Mouse (Mus musculus) cortical plate, adult 2 months (tissue): Measurements from ENCODE around the gene Iffo2. TPM values are rescaled to one million over a fixed set of nuclear protein-coding genes. Genes with fewer than 3 reads are reported as not detected.

Source experiments
- H3K27ac ChIP-seq: fragments of 200-500 bp; 2 replicates; pipeline ENCODE4 v1.5.1; 2012; ENCODE audit warnings: low read length, control low read depth, inconsistent platforms; ENCODE audit not compliant: insufficient read depth
- H3K4me1 ChIP-seq: fragments of 200-500 bp; 2 replicates; pipeline ENCODE4 v1.6.1; 2011; ENCODE audit warnings: low read length; ENCODE audit not compliant: control insufficient read depth, insufficient read depth
- H3K4me3 ChIP-seq: fragments of 200-500 bp; 2 replicates; pipeline ENCODE4 v1.5.1; 2011; ENCODE audit warnings: mild to moderate bottlenecking, low read length, control low read depth; ENCODE audit not compliant: insufficient read depth
- CTCF ChIP-seq: fragments of 200-500 bp; IDR thresholded peaks from 2 replicates; pipeline ENCODE4 v1.5.1; 2011; ENCODE audit warnings: mild to moderate bottlenecking, control low read depth, low read length; ENCODE audit not compliant: insufficient read depth; ENCODE audit errors: extremely low read depth
- POLR2A ChIP-seq: fragments of 200-500 bp; IDR thresholded peaks from 2 replicates; pipeline ENCODE4 v1.6.1; 2011; ENCODE audit warnings: mild to moderate bottlenecking, low read length, control low read depth; ENCODE audit not compliant: insufficient read depth; ENCODE audit errors: extremely low read depth
- polyA plus RNA-seq: library from polyadenylated mRNA; depleted of rRNA; stranded (reverse); fragments of >200 nt; gene quantifications from 2 replicates; pipeline ENCODE4 v1.2.3, GENCODE M21; 2012; rRNA removed

Iffo2 gene
- polyA plus RNA-seq, 1 experiment = 9.4 TPM

- no peak for TF ChIP-seq CTCF
- Histone ChIP-seq H3K27ac (no peak overlapping the region), H3K4me3 (no peak overlapping the region), H3K4me1 (no peaks in the 10 kb centered on the region)
These were observed 110.4 kb downstream of the Iffo2 start for GRCm38 (mm10) chr4:139640775-139641174.

GRCm38 (mm10) chr4:139641829-139642425 lies 111.6 kb downstream of the Iffo2 start:
- TF ChIP-seq CTCF (no peak), POLR2A (no peak)
- Histone ChIP-seq H3K4me3 (no peak overlapping the region), H3K4me1 (no peaks in the 10 kb centered on the region), H3K27ac (no peak overlapping the region)

GRCm38 (mm10) chr4:139643972-139644371 lies 113.6 kb downstream of the Iffo2 start:
- Histone ChIP-seq H3K4me3 (no peak overlapping the region), H3K4me1 (no peaks in the 10 kb centered on the region), H3K27ac (no peak overlapping the region)
- TF ChIP-seq POLR2A = no peak
- TF ChIP-seq CTCF = peak; percentile 93

GRCm38 (mm10) chr4:139646916-139647315 lies 116.6 kb downstream of the Iffo2 start:
- no peaks in the 10 kb centered on the region for H3K4me1 ChIP-seq
- H3K4me3 ChIP-seq = no peak overlapping the region
- H3K27ac ChIP-seq = no peak overlapping the region
- TF ChIP-seq CTCF (no peak; the same call in 1 of the 2 replicates), POLR2A (no peak)

- Histone ChIP-seq H3K4me3 (no peak overlapping the region), H3K27ac (no peak overlapping the region), H3K4me1 (no peaks in the 10 kb centered on the region)
- TF ChIP-seq POLR2A (no peak), CTCF (no peak)
These were observed 119.9 kb downstream of the Iffo2 start for GRCm38 (mm10) chr4:139650086-139650743.

GRCm38 (mm10) chr4:139650907-139651306 lies 120.6 kb downstream of the Iffo2 start:
- H3K4me3 ChIP-seq = no peak overlapping the region
- no peaks in the 10 kb centered on the region for H3K4me1 ChIP-seq
- TF ChIP-seq CTCF (no peak), POLR2A (no peak)
- no peak overlapping the region for H3K27ac ChIP-seq

- Histone ChIP-seq H3K4me3 (no peak within 1 kb of the TSS), H3K4me1 (no peaks in the 10 kb centered on the region), H3K27ac (no peak within 1 kb of the TSS)
- no peak for TF ChIP-seq CTCF
- TF ChIP-seq POLR2A = no peak
These were observed 122.9 kb downstream of the Iffo2 start, which contains the start of gene Tas1r2 for GRCm38 (mm10) chr4:139653238-139653637. Gene Tas1r2, plus strand, starts transcription at chr4:139653538.

- no peaks in the 10 kb centered on the region for H3K4me1 ChIP-seq
- no peak overlapping the region for H3K27ac ChIP-seq
- H3K4me3 ChIP-seq = no peak overlapping the region
- TF ChIP-seq CTCF = no peak
- TF ChIP-seq POLR2A = no peak
These were observed 131.5 kb downstream of the Iffo2 start for GRCm38 (mm10) chr4:139661897-139662296.

GRCm38 (mm10) chr4:139667632-139668031 lies 137.3 kb downstream of the Iffo2 start:
- no peak overlapping the region for H3K4me3 ChIP-seq
- H3K4me1 ChIP-seq = no peaks in the 10 kb centered on the region
- H3K27ac ChIP-seq = no peak overlapping the region
- TF ChIP-seq POLR2A (no peak), CTCF (no peak)

- TF ChIP-seq CTCF (peak; percentile 88), POLR2A (no peak)
- no peak overlapping the region for H3K27ac ChIP-seq
- H3K4me3 ChIP-seq = no peak overlapping the region
- no peaks in the 10 kb centered on the region for H3K4me1 ChIP-seq
These were observed 139.5 kb downstream of the Iffo2 start for GRCm38 (mm10) chr4:139669847-139670246.

Other genes with a start within 250 kb of the Iffo2 start
- 23.3 and 23.9 TPM in 2 replicates for gene Pqlc2, start 219.8 kb upstream of the Iffo2 start, polyA plus RNA-seq
- 16.8 and 17.5 TPM in 2 replicates for gene Akr7a5, start 219.8 kb upstream of the Iffo2 start, polyA plus RNA-seq
- 53.2 and 53.9 TPM in 2 replicates for gene Mrto4, start 178.0 kb upstream of the Iffo2 start, polyA plus RNA-seq
- gene Emc1, start 178.0 kb upstream of the Iffo2 start, polyA plus RNA-seq = 69.8 and 70.9 TPM in 2 replicates
- 183 and 188 TPM in 2 replicates for gene Ubr4, start 177.9 kb upstream of the Iffo2 start, polyA plus RNA-seq
- not detected in 2 replicates for gene Gm21969, start 72.6 kb downstream of the Iffo2 start, polyA plus RNA-seq
- gene Aldh4a1, start 92.3 kb downstream of the Iffo2 start, polyA plus RNA-seq = 20.6 and 22.8 TPM in 2 replicates
- gene Tas1r2, start 123.0 kb downstream of the Iffo2 start, polyA plus RNA-seq = not detected in 2 replicates